Mouse (Mus musculus): ENCODE results near the gene Mospd3. TPM values are rescaled to one million over a fixed set of nuclear protein-coding genes. Genes with fewer than 3 reads are reported as not detected.

Gene Mospd3
- polyA plus RNA-seq, 1 experiment from 2014 or later: 58.5 TPM

- ATAC-seq (replicated peaks; ENCODE audit: low FRiP score): no peak
- Histone ChIP-seq H3K4me1 (replicated peaks; ENCODE audit: control insufficient read depth, insufficient read depth, low read length) (peaks cover 21% of the 10 kb centered on the region), H3K27ac (ENCODE audit: low read depth, low read length) (no peak overlapping the region), H3K36me3 (ENCODE audit: control insufficient read depth, insufficient read depth, low read length) (no peaks in the 10 kb centered on the region), H3K9ac (ENCODE audit: low read depth, low read length) (no peak overlapping the region), H3K4me2 (no peak overlapping the region), H3K9me3 (ENCODE audit: control insufficient read depth, low read length) (no peaks in the 10 kb centered on the region), H3K27me3 (replicated peaks; ENCODE audit: control insufficient read depth, insufficient read depth, low read length) (no peaks in the 10 kb centered on the region), H3K4me3 (ENCODE audit: low read depth, low read length) (no peak overlapping the region)
- WGBS: 88% methylated on average over 5 of the region's 5 CpGs
- DNase-seq (ENCODE audit: low spot score): no peak
Measured at GRCm38 (mm10) chr5:137566416-137566815, 34.4 kb downstream of the Mospd3 start.

- Histone ChIP-seq H3K27ac (ENCODE audit: low read depth, low read length) (no peak overlapping the region), H3K9ac (ENCODE audit: low read depth, low read length) (no peak overlapping the region), H3K4me3 (ENCODE audit: low read depth, low read length) (no peak overlapping the region), H3K36me3 (ENCODE audit: control insufficient read depth, insufficient read depth, low read length) (no peaks in the 10 kb centered on the region), H3K4me2 (no peak overlapping the region), H3K27me3 (replicated peaks; ENCODE audit: control insufficient read depth, insufficient read depth, low read length) (no peaks in the 10 kb centered on the region), H3K9me3 (ENCODE audit: control insufficient read depth, low read length) (no peaks in the 10 kb centered on the region), H3K4me1 (replicated peaks; ENCODE audit: control insufficient read depth, insufficient read depth, low read length) (peaks cover 21% of the 10 kb centered on the region)
- no peak for ATAC-seq (replicated peaks; ENCODE audit: low FRiP score)
- no peak for DNase-seq (ENCODE audit: low spot score)
- WGBS: 75% methylated on average over 6 of the region's 6 CpGs
Measured at GRCm38 (mm10) chr5:137565744-137566143, 35.1 kb downstream of the Mospd3 start.

- ATAC-seq (replicated peaks; ENCODE audit: low FRiP score) (no peak), DNase-seq (ENCODE audit: low spot score) (no peak)
- no peak overlapping the region for H3K27ac ChIP-seq (ENCODE audit: low read depth, low read length)
- H3K4me2 ChIP-seq: no peak overlapping the region
- no peak overlapping the region for H3K4me3 ChIP-seq (ENCODE audit: low read depth, low read length)
- H3K36me3 ChIP-seq (ENCODE audit: control insufficient read depth, insufficient read depth, low read length): no peaks in the 10 kb centered on the region
- H3K27me3 ChIP-seq (replicated peaks; ENCODE audit: control insufficient read depth, insufficient read depth, low read length): peaks cover 3% of the 10 kb centered on the region; the same call in 1 of the 2 replicates
- H3K9ac ChIP-seq (ENCODE audit: low read depth, low read length): no peak overlapping the region
- 68% methylated on average over 10 of the region's 10 CpGs for WGBS
- H3K4me1 ChIP-seq (replicated peaks; ENCODE audit: control insufficient read depth, insufficient read depth, low read length): no peaks in the 10 kb centered on the region; the same call in 1 of the 2 replicates
- H3K9me3 ChIP-seq (ENCODE audit: control insufficient read depth, low read length): no peaks in the 10 kb centered on the region
Measured at GRCm38 (mm10) chr5:137562965-137563364, 37.9 kb downstream of the Mospd3 start.

- H3K4me1 ChIP-seq (replicated peaks; ENCODE audit: control insufficient read depth, insufficient read depth, low read length): no peaks in the 10 kb centered on the region
- WGBS: 55% methylated on average over 6 of the region's 6 CpGs
- peaks cover 3% of the 10 kb centered on the region; the same call in 1 of the 2 replicates for H3K27me3 ChIP-seq (replicated peaks; ENCODE audit: control insufficient read depth, insufficient read depth, low read length)
- no peak overlapping the region for H3K4me2 ChIP-seq
- H3K9me3 ChIP-seq (ENCODE audit: control insufficient read depth, low read length): no peaks in the 10 kb centered on the region
- no peaks in the 10 kb centered on the region for H3K36me3 ChIP-seq (ENCODE audit: control insufficient read depth, insufficient read depth, low read length)
- no peak overlapping the region for H3K4me3 ChIP-seq (ENCODE audit: low read depth, low read length)
- DNase-seq (ENCODE audit: low spot score) (no peak), ATAC-seq (replicated peaks; ENCODE audit: low FRiP score) (no peak)
- no peak overlapping the region for H3K9ac ChIP-seq (ENCODE audit: low read depth, low read length)
- H3K27ac ChIP-seq (ENCODE audit: low read depth, low read length): no peak overlapping the region
Measured at GRCm38 (mm10) chr5:137561556-137561955, 39.3 kb downstream of the Mospd3 start.

- H3K9ac ChIP-seq (ENCODE audit: low read depth, low read length): no peak overlapping the region
- H3K27ac ChIP-seq (ENCODE audit: low read depth, low read length): no peak overlapping the region
- peaks cover 2% of the 10 kb centered on the region; the same call in 1 of the 2 replicates for H3K4me1 ChIP-seq (replicated peaks; ENCODE audit: control insufficient read depth, insufficient read depth, low read length)
- H3K9me3 ChIP-seq (ENCODE audit: control insufficient read depth, low read length): no peaks in the 10 kb centered on the region
- H3K36me3 ChIP-seq (ENCODE audit: control insufficient read depth, insufficient read depth, low read length): no peaks in the 10 kb centered on the region
- H3K4me2 ChIP-seq: no peak overlapping the region
- no peak overlapping the region for H3K4me3 ChIP-seq (ENCODE audit: low read depth, low read length)
- WGBS: 36% methylated on average over 11 of the region's 11 CpGs
- ATAC-seq (replicated peaks; ENCODE audit: low FRiP score): no peak
- no peak for DNase-seq (ENCODE audit: low spot score)
- H3K27me3 ChIP-seq (replicated peaks; ENCODE audit: control insufficient read depth, insufficient read depth, low read length): peaks cover 18% of the 10 kb centered on the region
Measured at GRCm38 (mm10) chr5:137553898-137554297, 47.0 kb downstream of the Mospd3 start.

- DNase-seq (ENCODE audit: low spot score): peak; percentile 85
- Histone ChIP-seq H3K36me3 (ENCODE audit: control insufficient read depth, insufficient read depth, low read length) (no peaks in the 10 kb centered on the region), H3K9ac (ENCODE audit: low read depth, low read length) (no peak within 1 kb of the TSS), H3K27ac (ENCODE audit: low read depth, low read length) (no peak within 1 kb of the TSS), H3K9me3 (ENCODE audit: control insufficient read depth, low read length) (no peaks in the 10 kb centered on the region), H3K4me2 (peak within 1 kb of the TSS; percentile 37), H3K4me3 (ENCODE audit: low read depth, low read length) (no peak within 1 kb of the TSS), H3K4me1 (replicated peaks; ENCODE audit: control insufficient read depth, insufficient read depth, low read length) (peaks cover 2% of the 10 kb centered on the region; the same call in 1 of the 2 replicates), H3K27me3 (replicated peaks; ENCODE audit: control insufficient read depth, insufficient read depth, low read length) (peaks cover 18% of the 10 kb centered on the region)
- peak; percentile 69 for ATAC-seq (replicated peaks; ENCODE audit: low FRiP score)
- 2% methylated on average over 37 of the region's 37 CpGs for WGBS
Measured at GRCm38 (mm10) chr5:137553411-137553837, 47.4 kb downstream of the Mospd3 start, which contains the start of gene Actl6b. Gene Actl6b, plus strand, starts transcription at chr5:137553517.

GRCm38 (mm10) chr5:137553000-137553399 is 47.9 kb downstream of the Mospd3 start:
- no peak overlapping the region for H3K27ac ChIP-seq (ENCODE audit: low read depth, low read length)
- H3K9ac ChIP-seq (ENCODE audit: low read depth, low read length): no peak overlapping the region
- ATAC-seq (replicated peaks; ENCODE audit: low FRiP score) (no peak), DNase-seq (ENCODE audit: low spot score) (no peak)
- 28% methylated on average over 6 of the region's 6 CpGs for WGBS
- H3K9me3 ChIP-seq (ENCODE audit: control insufficient read depth, low read length): no peaks in the 10 kb centered on the region
- peak overlapping the region; percentile 37 for H3K4me2 ChIP-seq
- no peaks in the 10 kb centered on the region for H3K36me3 ChIP-seq (ENCODE audit: control insufficient read depth, insufficient read depth, low read length)
- H3K27me3 ChIP-seq (replicated peaks; ENCODE audit: control insufficient read depth, insufficient read depth, low read length): peaks cover 18% of the 10 kb centered on the region
- no peak overlapping the region for H3K4me3 ChIP-seq (ENCODE audit: low read depth, low read length)
- H3K4me1 ChIP-seq (replicated peaks; ENCODE audit: control insufficient read depth, insufficient read depth, low read length): peaks cover 2% of the 10 kb centered on the region; the same call in 1 of the 2 replicates

- no peak for ATAC-seq (replicated peaks; ENCODE audit: low FRiP score)
- Histone ChIP-seq H3K9me3 (ENCODE audit: control insufficient read depth, low read length) (no peaks in the 10 kb centered on the region), H3K27me3 (replicated peaks; ENCODE audit: control insufficient read depth, insufficient read depth, low read length) (peaks cover 18% of the 10 kb centered on the region), H3K4me3 (ENCODE audit: low read depth, low read length) (no peak overlapping the region), H3K9ac (ENCODE audit: low read depth, low read length) (no peak overlapping the region), H3K4me2 (no peak overlapping the region), H3K4me1 (replicated peaks; ENCODE audit: control insufficient read depth, insufficient read depth, low read length) (peaks cover 2% of the 10 kb centered on the region; the same call in 1 of the 2 replicates), H3K36me3 (ENCODE audit: control insufficient read depth, insufficient read depth, low read length) (no peaks in the 10 kb centered on the region), H3K27ac (ENCODE audit: low read depth, low read length) (no peak overlapping the region)
- 67% methylated on average over 5 of the region's 5 CpGs for WGBS
- no peak for DNase-seq (ENCODE audit: low spot score)
Measured at GRCm38 (mm10) chr5:137551119-137551518, 49.7 kb downstream of the Mospd3 start.

- 85% methylated on average over 2 of the region's 2 CpGs for WGBS
- no peaks in the 10 kb centered on the region for H3K9me3 ChIP-seq (ENCODE audit: control insufficient read depth, low read length)
- H3K4me2 ChIP-seq: no peak overlapping the region
- no peaks in the 10 kb centered on the region for H3K36me3 ChIP-seq (ENCODE audit: control insufficient read depth, insufficient read depth, low read length)
- no peak overlapping the region for H3K4me3 ChIP-seq (ENCODE audit: low read depth, low read length)
- peaks cover 13% of the 10 kb centered on the region for H3K27me3 ChIP-seq (replicated peaks; ENCODE audit: control insufficient read depth, insufficient read depth, low read length)
- peaks cover 2% of the 10 kb centered on the region; the same call in 1 of the 2 replicates for H3K4me1 ChIP-seq (replicated peaks; ENCODE audit: control insufficient read depth, insufficient read depth, low read length)
- no peak for DNase-seq (ENCODE audit: low spot score)
- H3K9ac ChIP-seq (ENCODE audit: low read depth, low read length): no peak overlapping the region
- ATAC-seq (replicated peaks; ENCODE audit: low FRiP score): no peak
- no peak overlapping the region for H3K27ac ChIP-seq (ENCODE audit: low read depth, low read length)
Measured at GRCm38 (mm10) chr5:137549840-137550239, 51.0 kb downstream of the Mospd3 start.
